Mouse (Mus musculus) G1E (cell line): ENCODE measurements around the gene Rapgef2.

Source experiments
- CTCF ChIP-seq: IDR thresholded peaks from 2 replicates; pipeline ENCODE4 v1.5.1; 2012; ENCODE audit warnings: low read depth, low read length, inconsistent platforms, mixed read lengths
- GATA1 ChIP-seq: IDR thresholded peaks from 2 replicates; pipeline ENCODE4 v1.6.1; 2012; ENCODE audit warnings: borderline replicate concordance, low read length, inconsistent platforms, mixed read lengths
- POLR2AphosphoS5 ChIP-seq: IDR thresholded peaks from 2 replicates; pipeline ENCODE4 v1.6.1; 2012; ENCODE audit warnings: low read depth, low read length, inconsistent platforms; ENCODE audit not compliant: insufficient replicate concordance

- TF ChIP-seq CTCF (no peak), POLR2AphosphoS5 (no peak), GATA1 (no peak)
These were observed 246.5 kb downstream of the Rapgef2 start for GRCm38 (mm10) chr3:79039666-79040450.
